Mouse (Mus musculus) CH12.LX (cell line): Measurements from ENCODE around the gene Zbtb38. TPM values are rescaled to one million over a fixed set of nuclear protein-coding genes. Genes with fewer than 3 reads are reported as not detected.

Source experiments
- DNase-seq: peaks from one replicate; pipeline ENCODE4 v3.0.0-alpha.2; 2013; ENCODE audit errors: extremely low read depth
- H3K27ac ChIP-seq: 2 replicates; pipeline ENCODE4 v1.5.1; 2012; ENCODE audit warnings: low read depth, mild to moderate bottlenecking, control low read depth, moderate library complexity; ENCODE audit not compliant: insufficient read depth
- H3K27me3 ChIP-seq: replicated peaks from 2 replicates; pipeline ENCODE3; 2012; ENCODE audit warnings: inconsistent platforms
- H3K36me3 ChIP-seq, 2 experiments: replicated peaks in 1 of 2; 2 replicates each; pipeline versions ENCODE3 to v1.6.1; 2012; ENCODE audit warnings: inconsistent platforms in 1 of 2, low read length in 1 of 2, mild to moderate bottlenecking in 1 of 2, mixed read lengths in 1 of 2, moderate library complexity in 1 of 2; ENCODE audit not compliant: control insufficient read depth in 1 of 2, insufficient read depth in 1 of 2
- H3K4me1 ChIP-seq, 2 experiments: 2 replicates each; pipeline ENCODE4 v1.6.1; 2012; ENCODE audit warnings: inconsistent platforms in 1 of 2, moderate library complexity in 1 of 2; ENCODE audit not compliant: insufficient read depth in 2 of 2, control insufficient read depth in 1 of 2
- H3K4me2 ChIP-seq: 2 replicates; pipeline ENCODE4 v1.6.1; 2012; ENCODE audit warnings: low read depth, mild to moderate bottlenecking, control low read depth; ENCODE audit not compliant: poor library complexity, insufficient read depth, severe bottlenecking
- H3K4me3 ChIP-seq, 3 experiments: fragments of 150-350 bp in 1 of 3; sonication (generic) in 1 of 3; replicated peaks in 1 of 3; 2 replicates each; pipeline versions ENCODE3 to v1.5.1; 2011 to 2012; ENCODE audit warnings: low read depth in 2 of 3, low read length in 2 of 3, mild to moderate bottlenecking in 2 of 3, moderate library complexity in 2 of 3, control low read depth in 1 of 3, improper control_type of control experiment in 1 of 3, inconsistent platforms in 1 of 3, mixed read lengths in 1 of 3; ENCODE audit not compliant: poor library complexity in 1 of 3
- H3K79me2 ChIP-seq: replicated peaks from 2 replicates; pipeline ENCODE4 v1.6.1; 2012; ENCODE audit warnings: mild to moderate bottlenecking, moderate library complexity; ENCODE audit not compliant: control insufficient read depth, poor library complexity, insufficient read depth, severe bottlenecking; ENCODE audit errors: extremely low read depth
- H3K9ac ChIP-seq: 2 replicates; pipeline ENCODE4 v1.6.1; 2012; ENCODE audit warnings: low read depth, mild to moderate bottlenecking, control low read depth, moderate library complexity; ENCODE audit not compliant: insufficient read depth
- H3K9me3 ChIP-seq: replicated peaks from 2 replicates; pipeline ENCODE3; 2012; ENCODE audit warnings: low read length, inconsistent platforms, mixed read lengths
- BHLHE40 ChIP-seq: IDR thresholded peaks from 2 replicates; pipeline ENCODE4 v1.6.1; 2011; ENCODE audit warnings: mild to moderate bottlenecking, low read depth, low read length, improper control_type of control experiment
- CHD1 ChIP-seq: IDR thresholded peaks from 2 replicates; pipeline ENCODE4 v1.6.1; 2012; ENCODE audit warnings: low read depth, low read length, improper control_type of control experiment, inconsistent platforms
- E2F4 ChIP-seq: IDR thresholded peaks from 2 replicates; pipeline ENCODE4 v1.6.1; 2011; ENCODE audit warnings: low read depth, low read length, improper control_type of control experiment; ENCODE audit not compliant: insufficient replicate concordance
- ELF1 ChIP-seq: IDR thresholded peaks from 2 replicates; pipeline ENCODE4 v1.6.1; 2014; ENCODE audit warnings: low read depth, mild to moderate bottlenecking, inconsistent platforms, low read length, improper control_type of control experiment
- EP300 ChIP-seq: IDR thresholded peaks from 2 replicates; pipeline ENCODE4 v1.6.1; 2011; ENCODE audit warnings: low read length, improper control_type of control experiment
- ETS1 ChIP-seq: conservative IDR thresholded peaks from 2 replicates; pipeline ENCODE4 v1.6.1; 2012; ENCODE audit warnings: low read depth, mild to moderate bottlenecking, inconsistent platforms, low read length, improper control_type of control experiment, moderate library complexity
- HCFC1 ChIP-seq: IDR thresholded peaks from 2 replicates; pipeline ENCODE4 v1.6.1; 2012; ENCODE audit warnings: low read depth, mild to moderate bottlenecking, inconsistent platforms, low read length, improper control_type of control experiment
- IRF4 ChIP-seq: IDR thresholded peaks from 2 replicates; pipeline ENCODE4 v1.6.1; 2014; ENCODE audit warnings: low read depth, mild to moderate bottlenecking, inconsistent platforms, low read length, improper control_type of control experiment
- JUND ChIP-seq: conservative IDR thresholded peaks from 2 replicates; pipeline ENCODE4 v1.6.1; 2011; ENCODE audit warnings: low read depth, low read length, improper control_type of control experiment
- KAT2A ChIP-seq: IDR thresholded peaks from 2 replicates; pipeline ENCODE4 v1.6.1; 2012; ENCODE audit warnings: low read length, improper control_type of control experiment, inconsistent platforms; ENCODE audit not compliant: insufficient replicate concordance
- MAFK ChIP-seq: IDR thresholded peaks from 2 replicates; pipeline ENCODE4 v1.6.1; 2011; ENCODE audit warnings: low read length, improper control_type of control experiment; ENCODE audit not compliant: insufficient replicate concordance
- MAX ChIP-seq: IDR thresholded peaks from 2 replicates; pipeline ENCODE4 v1.6.1; 2011; ENCODE audit warnings: low read length, improper control_type of control experiment
- MAZ ChIP-seq: IDR thresholded peaks from 2 replicates; pipeline ENCODE4 v1.6.1; 2012; ENCODE audit warnings: low read depth, mild to moderate bottlenecking, inconsistent platforms, low read length, improper control_type of control experiment, moderate library complexity
- MEF2A ChIP-seq: IDR thresholded peaks from 2 replicates; pipeline ENCODE4 v1.6.1; 2014; ENCODE audit warnings: low read depth, mild to moderate bottlenecking, inconsistent platforms, low read length, improper control_type of control experiment, borderline replicate concordance
- MXI1 ChIP-seq: IDR thresholded peaks from 2 replicates; pipeline ENCODE4 v1.6.1; 2011; ENCODE audit warnings: mild to moderate bottlenecking, low read depth, low read length, improper control_type of control experiment
- MYC ChIP-seq: IDR thresholded peaks from 2 replicates; pipeline ENCODE4 v1.6.1; 2011; ENCODE audit warnings: low read depth, mild to moderate bottlenecking, improper control_type of control experiment, low read length
- NELFE ChIP-seq: IDR thresholded peaks from 2 replicates; pipeline ENCODE4 v1.6.1; 2011; ENCODE audit warnings: low read depth, low read length, improper control_type of control experiment
- NRF1 ChIP-seq: IDR thresholded peaks from 2 replicates; pipeline ENCODE4 v1.6.1; 2014; ENCODE audit warnings: low read depth, mild to moderate bottlenecking, inconsistent platforms, low read length, improper control_type of control experiment, moderate library complexity
- PAX5 ChIP-seq: IDR thresholded peaks from 2 replicates; pipeline ENCODE4 v1.6.1; 2012; ENCODE audit warnings: low read length, inconsistent platforms, mixed read lengths
- POLR2A ChIP-seq: IDR thresholded peaks from 2 replicates; pipeline ENCODE4 v1.6.1; 2011; ENCODE audit warnings: low read depth, mild to moderate bottlenecking, improper control_type of control experiment, low read length
- POLR2AphosphoS2 ChIP-seq: IDR thresholded peaks from 2 replicates; pipeline ENCODE4 v1.6.1; 2011; ENCODE audit warnings: low read depth, low read length, improper control_type of control experiment
- RCOR1 ChIP-seq: conservative IDR thresholded peaks from 2 replicates; pipeline ENCODE4 v1.6.1; 2012; ENCODE audit warnings: low read depth, mild to moderate bottlenecking, inconsistent platforms, low read length, improper control_type of control experiment
- SMC3 ChIP-seq: IDR thresholded peaks from 2 replicates; pipeline ENCODE4 v1.6.1; 2011; ENCODE audit warnings: low read depth, low read length, improper control_type of control experiment
- TBP ChIP-seq: conservative IDR thresholded peaks from 2 replicates; pipeline ENCODE4 v1.6.1; 2011; ENCODE audit warnings: low read depth, low read length, improper control_type of control experiment
- TCF12 ChIP-seq: IDR thresholded peaks from 2 replicates; pipeline ENCODE4 v1.6.1; 2014; ENCODE audit warnings: low read depth, mild to moderate bottlenecking, inconsistent platforms, low read length, improper control_type of control experiment
- USF1 ChIP-seq: IDR thresholded peaks from 2 replicates; pipeline ENCODE4 v1.6.1; 2014; ENCODE audit warnings: low read depth, mild to moderate bottlenecking, inconsistent platforms, low read length, improper control_type of control experiment
- USF2 ChIP-seq: conservative IDR thresholded peaks from 2 replicates; pipeline ENCODE4 v1.6.1; 2011; ENCODE audit warnings: low read depth, low read length, improper control_type of control experiment
- ZC3H11A ChIP-seq: IDR thresholded peaks from 2 replicates; pipeline ENCODE4 v1.6.1; 2012; ENCODE audit warnings: low read depth, mild to moderate bottlenecking, inconsistent platforms, low read length, improper control_type of control experiment
- ZKSCAN1 ChIP-seq: IDR thresholded peaks from 2 replicates; pipeline ENCODE4 v1.6.1; 2012; ENCODE audit warnings: low read depth, inconsistent platforms, low read length, improper control_type of control experiment, borderline replicate concordance
- ZNF384 ChIP-seq: IDR thresholded peaks from 2 replicates; pipeline ENCODE4 v1.6.1; 2012; ENCODE audit warnings: low read depth, low read length, improper control_type of control experiment, inconsistent platforms
- dilution Hi-C: fragments of 300-500 bp; cut with MboI; formaldehyde crosslinking; loops from 2 replicates; pipeline ENCODE4 v1.14.3; 2020; ENCODE audit warnings: low sequenced_read_pairs; ENCODE audit not compliant: extremely low pct_unique_long_range_greater_than_20kb, extremely low pct_ligation_motif_present
- in situ Hi-C: fragments of 300-500 bp; cut with MboI; formaldehyde crosslinking; loops from 3 replicates; pipeline ENCODE4 v1.14.3; 2019; ENCODE audit warnings: low sequenced_read_pairs, low pct_ligation_motif_present, low pct_unique_long_range_greater_than_20kb, mixed read lengths
- polyA plus RNA-seq: library from polyadenylated mRNA; unstranded; fragments of >175 nt; gene quantifications from 2 replicates; pipeline ENCODE4 v1.2.1, GENCODE M21; 2012; ENCODE audit warnings: low read depth; ENCODE audit not compliant: insufficient read length
- total RNA-seq, 2 experiments: library from RNA; depleted of rRNA; stranded (reverse); fragments of 300-350 nt in 1 of 2; fragments of >200 nt in 1 of 2; gene quantifications; 2 replicates each; pipeline ENCODE4 v1.2.3; 2012 to 2014

Gene Zbtb38
- total and polyA plus RNA-seq, 3 experiments: 51.7 to 102 (median 68.8) TPM

DNA sequence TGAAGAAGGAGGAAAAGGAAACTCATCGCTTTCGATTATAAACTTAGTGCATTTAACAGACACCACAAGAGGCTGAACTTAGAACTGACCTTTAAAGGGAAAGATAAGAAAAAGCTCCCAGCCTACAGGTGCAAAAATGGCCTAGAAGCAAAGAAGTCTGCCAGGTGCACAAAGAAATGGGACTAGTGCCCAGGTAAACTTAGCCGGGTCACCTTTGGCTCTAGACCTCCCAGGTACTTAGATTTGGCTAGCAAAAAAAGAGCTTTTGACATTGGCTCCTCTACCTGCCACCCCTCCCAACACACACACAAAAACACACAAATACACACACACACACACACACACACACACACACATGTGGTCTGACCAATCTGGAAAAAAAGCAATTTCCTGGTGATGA, 44.7 kb upstream of the Zbtb38 start:
- in situ Hi-C loops (loop anchor here (5.0 kb wide), 2 partner anchors 80 to 120 kb away; no protein-coding TSS in a partner anchor), dilution Hi-C loops (no loop called here)
- Histone ChIP-seq H3K9me3 (no peaks in the 10 kb centered on the region), H3K4me2 (no peak overlapping the region), H3K27me3 (no peaks in the 10 kb centered on the region), H3K4me3 (no peak overlapping the region), H3K9ac (no peak overlapping the region), H3K27ac (no peak overlapping the region), H3K79me2 (no peaks in the 10 kb centered on the region), H3K4me1 (peaks cover 11 to 47% of the 10 kb centered on the region in 2 experiments), H3K36me3 (no peaks in the 10 kb centered on the region)
- TF ChIP-seq NRF1 (no peak), MEF2A (no peak), MAX (no peak), CHD1 (no peak), USF1 (no peak), KAT2A (no peak), IRF4 (no peak), HCFC1 (no peak), RCOR1 (no peak), EP300 (no peak), TCF12 (no peak), JUND (no peak), E2F4 (no peak), POLR2AphosphoS2 (no peak), NELFE (no peak)
- DNase-seq: no peak

DNA sequence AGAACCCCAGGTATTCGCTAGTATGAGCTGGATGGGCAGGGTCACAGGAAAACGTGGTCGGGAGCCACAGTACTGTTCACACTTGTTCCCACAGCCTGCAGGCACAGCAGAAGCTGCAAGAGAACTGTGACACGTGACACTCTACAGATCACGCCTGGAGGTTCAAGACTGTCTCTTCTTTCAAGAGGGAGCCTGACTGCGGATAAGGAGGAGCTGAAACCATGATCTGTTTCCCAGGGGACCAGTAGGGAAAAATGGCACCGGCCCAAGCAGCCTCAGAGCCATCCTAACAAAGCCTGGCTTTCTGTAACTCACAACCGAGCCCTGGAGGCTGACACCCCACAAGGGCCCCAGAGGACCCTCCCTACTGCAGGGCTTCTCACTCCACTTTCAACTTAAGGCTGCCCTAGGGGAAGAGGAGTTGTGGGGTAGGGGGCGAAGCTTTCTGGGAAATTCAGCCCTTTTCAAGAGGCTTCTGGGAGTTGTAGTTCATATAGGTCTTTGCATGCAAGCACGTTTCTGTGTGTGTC, 42.8 kb upstream of the Zbtb38 start:
- peak; percentile 91 for DNase-seq
- no peaks in the 10 kb centered on the region for H3K79me2 ChIP-seq
- peak overlapping the region; percentile 87 for H3K9ac ChIP-seq
- no peaks in the 10 kb centered on the region for H3K36me3 ChIP-seq
- H3K9me3 ChIP-seq: no peaks in the 10 kb centered on the region
- H3K4me3 ChIP-seq: peak overlapping the region in 2 of 3 experiments; percentile 48 to 49
- peak overlapping the region; percentile 79 for H3K4me2 ChIP-seq
- H3K27ac ChIP-seq: peak overlapping the region; percentile 79
- in situ Hi-C loops: loop anchor here (5.0 kb wide), 2 partner anchors 78 to 118 kb away; no protein-coding TSS in a partner anchor
- H3K27me3 ChIP-seq: no peaks in the 10 kb centered on the region
- H3K4me1 ChIP-seq: peaks cover 11 to 39% of the 10 kb centered on the region in 2 experiments
- dilution Hi-C loops: no loop called here
- no peak for TF ChIP-seq ZC3H11A
- no peak for TF ChIP-seq MAFK
- TF ChIP-seq NRF1: peak; percentile 6; the same call in 1 of the 2 replicates
- TF ChIP-seq JUND: no peak
- no peak for TF ChIP-seq POLR2AphosphoS2
- peak; percentile 72 for TF ChIP-seq ETS1
- TF ChIP-seq ZKSCAN1: no peak
- peak; percentile 97 for TF ChIP-seq BHLHE40
- TF ChIP-seq KAT2A: peak; percentile 86; the same call in 1 of the 2 replicates
- TF ChIP-seq TBP: 0 out of 2 replicates have a peak, but pooled peaks have one; percentile 39
- TF ChIP-seq NELFE: no peak
- TF ChIP-seq MYC: peak; percentile 93
- TF ChIP-seq MXI1: peak; percentile 86
- TF ChIP-seq E2F4: no peak
- TF ChIP-seq USF2: peak; percentile 88
- TF ChIP-seq ZNF384: no peak
- TF ChIP-seq EP300: peak; percentile 33; the same call in 1 of the 2 replicates
- no peak for TF ChIP-seq PAX5
- peak; percentile 97 for TF ChIP-seq MAX
- peak; percentile 93 for TF ChIP-seq HCFC1
- peak; percentile 68; the same call in 1 of the 2 replicates for TF ChIP-seq MAZ
- TF ChIP-seq IRF4: peak; percentile 80
- TF ChIP-seq RCOR1: no peak
- peak; percentile 26; the same call in 1 of the 2 replicates for TF ChIP-seq SMC3
- TF ChIP-seq ELF1: no peak; the same call in 1 of the 2 replicates
- peak; percentile 53 for TF ChIP-seq POLR2A
